Mouse (Mus musculus) CH12.LX (cell line): ENCODE results near the gene Med15.

Experiments used
- CTCF ChIP-seq, 2 experiments: IDR thresholded peaks in 1 of 2; conservative IDR thresholded peaks in 1 of 2; 2 replicates each; pipeline ENCODE4 v1.5.1; 2011 to 2012; ENCODE audit warnings: low read depth in 2 of 2, low read length in 2 of 2, improper control_type of control experiment in 1 of 2, inconsistent platforms in 1 of 2, mild to moderate bottlenecking in 1 of 2, moderate library complexity in 1 of 2
- SMC3 ChIP-seq: IDR thresholded peaks from 2 replicates; pipeline ENCODE4 v1.6.1; 2011; ENCODE audit warnings: low read depth, low read length, improper control_type of control experiment
- USF1 ChIP-seq: IDR thresholded peaks from 2 replicates; pipeline ENCODE4 v1.6.1; 2014; ENCODE audit warnings: low read depth, mild to moderate bottlenecking, inconsistent platforms, low read length, improper control_type of control experiment

GRCm38 (mm10) chr16:17665568-17665967 lies 67.1 kb downstream of the Med15 start:
- TF ChIP-seq SMC3 = no peak
- no peak for TF ChIP-seq CTCF (conservative IDR thresholded peaks at IDR 0.05 in 1 of 2, IDR thresholded peaks at IDR 0.05 in 1 of 2; ENCODE audit: low read depth in 2 of 2, low read length in 2 of 2)
- no peak for TF ChIP-seq USF1
